Mouse (Mus musculus): ENCODE results near the gene Slc35a5.

DNA sequence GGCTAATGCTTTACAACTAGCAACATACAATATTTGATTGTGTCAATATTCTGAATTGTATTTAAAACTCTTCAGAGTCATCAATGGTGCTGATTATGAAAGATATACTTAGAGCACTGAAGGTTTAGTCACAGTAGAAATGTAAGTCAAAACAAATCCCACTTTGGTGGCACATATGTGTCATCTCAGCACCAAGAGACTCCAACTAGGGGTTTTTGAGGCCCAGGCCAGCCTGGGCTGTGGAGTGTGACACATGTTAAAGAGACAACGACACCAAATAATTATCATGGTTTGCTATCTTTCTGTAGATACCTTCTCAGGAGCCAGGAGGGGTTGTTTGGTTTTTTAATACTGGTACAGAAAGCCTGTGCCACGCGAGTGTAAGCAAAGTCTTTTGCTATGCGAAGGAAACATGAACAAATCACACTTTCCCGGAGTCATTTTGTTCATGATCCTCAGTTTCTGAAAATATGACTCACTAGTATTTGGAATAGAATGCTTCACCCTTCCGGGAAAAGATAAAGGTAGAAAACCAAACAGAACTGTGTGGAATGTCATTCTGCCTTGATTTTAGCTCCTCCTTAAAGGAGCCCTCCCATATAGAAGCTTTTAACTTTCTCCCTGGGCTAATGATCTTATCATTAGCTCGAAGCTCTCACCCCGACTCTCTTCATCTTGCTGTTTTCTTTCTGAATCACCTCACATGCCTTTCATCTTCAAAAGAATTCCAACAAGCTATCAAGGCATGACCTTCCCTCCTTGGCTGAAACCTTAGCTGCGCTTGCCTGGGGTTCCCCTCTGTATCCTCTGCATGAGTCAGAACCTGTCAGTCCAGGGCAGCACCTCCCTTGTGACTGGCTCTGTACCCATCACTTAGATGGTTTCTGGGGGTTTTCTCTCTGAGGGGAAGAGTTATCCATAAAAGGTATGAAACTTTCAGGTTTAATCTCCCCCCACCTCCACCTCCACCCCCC, 34.0 kb downstream of the Slc35a5 start:
- TF ChIP-seq CTCF (IDR thresholded peaks at IDR 0.05; ENCODE audit: low read depth) (no peak), EP300 (optimal IDR thresholded peaks at IDR 0.05) (no peak)

All from stomach, postnatal 0 days (tissue).